Mouse (Mus musculus): ENCODE results near the gene Wdr44. TPM values are rescaled to one million over a fixed set of nuclear protein-coding genes. Genes with fewer than 3 reads are reported as not detected.
"Not testable (repeated sequence)": the region's sequence is repeated elsewhere in the genome, so short reads cannot be mapped to it uniquely, and the experiment has no call there.

Gene Wdr44
- 10 to 100 TPM in 1 of 2 experiments, 1 to 10 TPM in 1; 9.5 to 12.3 TPM for total RNA-seq (2021)
- long read RNA-seq, experiment 1, partial matches to known transcripts = 1 of 2 reads
- long read RNA-seq, experiment 1, other reads (novel, unspliced or antisense) = 1 of 2 reads
- long read RNA-seq, experiment 2, full-length matches to known transcripts = 3 of 5 reads
- long read RNA-seq, experiment 2, partial matches to known transcripts = 2 of 5 reads
- long read RNA-seq, experiment 2, other reads (novel, unspliced or antisense) = 0 of 5 reads

DNA sequence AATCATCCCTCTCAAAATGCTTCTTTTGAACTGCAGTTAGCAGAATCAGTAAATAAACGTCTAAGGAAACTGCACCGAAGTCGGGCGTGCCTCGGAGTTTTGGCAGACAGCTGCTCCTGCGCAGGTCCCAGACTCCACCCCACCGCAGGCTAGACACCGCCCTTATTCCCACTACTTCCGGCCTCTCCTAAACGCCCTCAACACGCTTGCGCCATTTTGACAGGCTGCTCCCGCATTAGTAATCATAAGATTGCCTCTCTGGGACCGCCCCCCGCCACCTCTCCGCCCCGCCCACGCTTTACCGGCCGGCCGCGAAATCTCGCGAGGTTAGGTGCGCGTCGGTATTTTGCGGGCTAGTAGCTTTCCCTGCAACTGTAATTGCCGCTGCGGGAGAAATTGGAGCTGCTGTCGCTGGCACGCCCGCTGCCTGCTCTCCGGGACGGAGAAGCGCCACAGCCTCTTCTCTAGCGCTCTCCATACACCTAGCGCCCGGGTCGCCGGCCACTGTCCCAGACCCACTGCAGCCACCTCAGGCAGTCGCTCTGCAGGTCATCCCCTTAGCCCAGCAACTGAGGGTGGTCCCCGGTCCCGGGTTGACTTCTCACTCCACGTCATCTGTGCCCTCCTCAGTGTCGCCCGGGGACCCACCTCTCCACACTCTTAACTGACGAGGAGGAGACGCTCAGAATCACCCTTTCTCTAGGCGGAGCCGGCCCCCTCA lies at the start of gene Wdr44:
Gene Wdr44, plus strand, starts transcription at position 330 of the 721 bp plus-strand sequence.
- DNase-seq (ENCODE audit: low spot score in 2 of 2) = peak; percentile 88 to 90

DNA sequence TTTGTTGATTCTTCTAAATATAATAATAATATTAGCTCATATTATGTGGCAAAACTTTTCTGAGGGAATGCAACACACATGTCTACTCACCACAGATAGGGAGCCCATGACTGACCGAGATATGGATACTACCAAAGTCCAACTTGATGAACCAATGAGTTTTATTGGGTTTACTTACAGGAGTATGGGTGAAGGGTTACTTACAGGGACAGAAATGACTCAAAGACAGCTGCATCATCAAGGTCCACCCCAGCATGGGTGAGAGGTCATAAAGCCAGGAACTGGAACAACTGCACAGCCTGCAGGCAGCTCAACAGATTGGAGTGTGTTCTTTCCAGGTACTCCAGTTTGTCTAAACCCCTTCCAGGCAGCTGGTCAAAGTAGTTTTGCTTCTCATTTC lies 44.5 kb upstream of the Wdr44 start:
- no peak for DNase-seq (ENCODE audit: low spot score in 2 of 2)

- DNase-seq (ENCODE audit: low spot score in 2 of 2) = no peak
These were observed 30.6 kb upstream of the Wdr44 start for GRCm38 (mm10) chrX:23662216-23662615.

- no peak for DNase-seq (ENCODE audit: low spot score in 2 of 2)
These were observed 19.7 kb upstream of the Wdr44 start for GRCm38 (mm10) chrX:23673193-23673592.

- no peak for DNase-seq (ENCODE audit: low spot score in 2 of 2)
These were observed 17.4 kb upstream of the Wdr44 start for GRCm38 (mm10) chrX:23675450-23675849.

- DNase-seq (ENCODE audit: low spot score in 2 of 2) = no peak
These were observed 16.3 kb upstream of the Wdr44 start for GRCm38 (mm10) chrX:23676583-23676982.

- DNase-seq (ENCODE audit: low spot score in 2 of 2) = no peak
These were observed 15.3 kb upstream of the Wdr44 start for GRCm38 (mm10) chrX:23677511-23677910.

- no peak for DNase-seq (ENCODE audit: low spot score in 2 of 2)
These were observed 522 bp upstream of the Wdr44 start for GRCm38 (mm10) chrX:23692336-23692721.

DNA sequence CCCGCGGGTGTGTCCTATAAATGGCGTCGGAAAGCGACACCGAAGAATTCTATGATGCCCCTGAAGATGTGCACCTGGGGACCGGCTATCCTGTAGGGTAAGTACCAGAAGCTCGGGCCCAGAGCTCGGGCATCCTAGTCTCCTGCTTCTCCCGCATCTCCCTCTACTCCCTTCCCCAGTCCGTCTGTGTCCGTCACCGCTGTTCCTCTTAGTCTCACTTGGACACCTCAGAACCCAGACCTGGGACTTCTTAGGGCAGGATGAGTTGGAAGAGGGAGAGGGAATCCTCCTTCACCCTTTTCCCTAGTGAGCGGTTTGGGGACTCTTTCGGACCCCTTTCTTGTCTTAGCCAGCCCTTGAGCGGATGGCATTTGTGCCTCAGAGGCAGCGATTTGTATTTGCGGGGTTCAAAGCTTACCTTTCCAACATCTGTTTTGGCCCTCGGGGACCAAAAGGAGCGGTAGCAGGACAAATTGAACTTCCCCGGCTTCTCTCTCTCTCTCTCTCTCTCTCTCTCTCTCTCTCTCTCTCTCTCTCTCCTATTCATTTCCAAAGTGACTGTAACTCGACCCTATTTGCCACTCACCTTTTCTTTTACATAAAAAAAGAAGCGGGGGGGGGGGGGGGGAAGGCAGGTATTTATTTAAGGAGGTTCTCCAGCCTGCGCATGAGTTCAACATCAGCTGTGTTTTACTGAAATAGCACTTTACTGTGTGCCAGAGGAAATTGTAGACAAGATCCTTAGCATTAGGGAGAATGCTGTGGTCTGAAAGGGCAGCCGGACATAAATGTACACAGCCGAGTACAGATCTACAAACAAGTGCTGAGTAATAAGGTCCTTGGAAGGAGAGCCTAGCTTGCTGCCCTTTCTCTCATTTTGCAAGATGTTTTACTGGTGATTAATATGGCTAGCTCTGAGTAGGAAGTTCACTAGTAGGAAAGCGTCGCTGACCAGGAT lies 871 bp downstream of the Wdr44 start:
- DNase-seq (ENCODE audit: low spot score in 2 of 2) = peak; percentile 7 to 32

- no peak for DNase-seq (ENCODE audit: low spot score in 2 of 2)
These were observed 1.7 kb downstream of the Wdr44 start for GRCm38 (mm10) chrX:23694588-23694987.

GRCm38 (mm10) chrX:23695109-23695508 lies 2.3 kb downstream of the Wdr44 start:
- DNase-seq (ENCODE audit: low spot score in 2 of 2) = no peak

DNA sequence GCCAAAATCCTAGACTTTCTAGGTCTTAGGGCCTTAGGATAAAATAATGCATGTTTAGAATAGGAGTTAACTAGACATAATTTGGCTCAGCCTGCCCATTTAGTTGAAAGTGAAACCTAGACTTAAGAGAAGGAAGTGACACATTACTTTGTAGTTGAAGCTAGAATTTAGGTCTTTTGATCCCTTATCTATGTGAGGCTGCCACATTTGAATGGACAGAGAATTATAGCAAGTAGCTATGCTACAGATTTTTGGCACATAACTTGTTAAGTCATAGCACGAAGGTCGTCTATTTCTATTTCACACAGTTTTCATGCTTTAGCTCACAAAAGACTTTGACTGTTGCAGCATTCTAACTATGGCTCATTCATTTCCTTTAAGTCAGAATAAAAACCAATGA lies 4.5 kb downstream of the Wdr44 start:
- no peak for DNase-seq (ENCODE audit: low spot score in 2 of 2)

DNA sequence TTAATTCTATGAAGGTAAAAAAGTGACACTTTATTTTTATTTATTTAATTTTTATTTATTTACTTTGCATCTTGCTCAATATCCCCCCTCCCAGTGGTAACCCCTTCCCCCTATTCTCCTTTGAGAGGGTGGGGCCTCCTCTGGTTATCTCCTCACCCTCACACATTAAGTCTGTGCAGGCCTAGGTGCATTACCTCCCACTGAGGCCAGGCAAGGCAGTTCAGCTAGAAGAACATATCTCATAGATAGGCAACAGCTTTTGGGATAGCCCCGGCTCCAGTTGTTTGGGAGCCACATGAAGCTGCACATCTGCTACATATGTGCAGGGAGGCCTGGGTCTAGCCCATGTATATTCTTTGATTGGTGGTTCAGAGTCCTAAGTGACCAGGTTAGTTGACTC lies 6.2 kb downstream of the Wdr44 start:
- no peak for DNase-seq (ENCODE audit: low spot score in 2 of 2)

GRCm38 (mm10) chrX:23717247-23717646 lies 24.4 kb downstream of the Wdr44 start:
- no peak for DNase-seq (ENCODE audit: low spot score in 2 of 2)

GRCm38 (mm10) chrX:23727463-23727862 lies 34.6 kb downstream of the Wdr44 start:
- DNase-seq (ENCODE audit: low spot score in 2 of 2) = no peak

DNA sequence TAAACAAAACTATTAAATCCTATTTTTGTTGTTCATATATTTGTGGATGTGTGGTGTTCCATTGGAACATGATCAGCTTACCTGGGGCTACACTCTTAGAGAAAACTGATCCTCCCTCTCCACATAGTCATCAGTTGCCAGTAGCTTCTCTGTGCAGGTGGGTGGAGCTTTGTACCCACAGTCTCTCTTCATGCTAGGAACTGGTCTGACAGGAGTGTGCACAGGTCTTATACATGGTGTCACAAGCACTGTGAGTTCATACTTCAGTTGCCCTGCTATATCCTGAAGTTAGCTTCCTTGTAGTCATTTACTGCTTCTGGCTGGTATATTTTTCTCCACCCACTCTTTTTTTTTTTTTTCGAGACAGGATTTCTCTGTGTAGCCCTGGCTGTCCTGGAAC lies 61.8 kb downstream of the Wdr44 start:
- DNase-seq (ENCODE audit: low spot score in 2 of 2) = no peak

- no peak for DNase-seq (ENCODE audit: low spot score in 2 of 2)
These were observed 75.0 kb downstream of the Wdr44 start for GRCm38 (mm10) chrX:23767849-23768248.

DNA sequence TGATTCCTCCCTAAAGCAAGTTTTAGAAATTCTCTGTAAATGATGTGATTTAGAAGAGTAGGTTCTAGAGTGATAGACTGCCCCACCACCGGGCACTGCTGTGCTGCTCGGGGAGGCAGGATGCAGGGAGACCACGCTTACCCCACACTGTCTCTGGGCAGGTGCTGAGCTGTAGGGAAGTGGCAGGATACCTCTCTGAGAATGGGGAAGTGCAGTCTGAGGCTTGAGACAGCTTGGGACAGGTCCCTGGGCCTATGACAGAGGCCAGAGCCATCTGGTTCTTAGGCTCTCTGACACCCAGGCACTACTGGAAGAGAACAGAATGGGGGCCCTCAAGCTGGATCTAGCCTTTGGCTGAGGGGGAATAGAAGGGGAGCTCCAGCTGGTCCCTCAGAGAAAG lies 114.3 kb downstream of the Wdr44 start:
- no peak for DNase-seq (ENCODE audit: low spot score in 2 of 2)

GRCm38 (mm10) chrX:23810365-23810764 lies 117.5 kb downstream of the Wdr44 start:
- no peak for DNase-seq (ENCODE audit: low spot score in 2 of 2)

DNA sequence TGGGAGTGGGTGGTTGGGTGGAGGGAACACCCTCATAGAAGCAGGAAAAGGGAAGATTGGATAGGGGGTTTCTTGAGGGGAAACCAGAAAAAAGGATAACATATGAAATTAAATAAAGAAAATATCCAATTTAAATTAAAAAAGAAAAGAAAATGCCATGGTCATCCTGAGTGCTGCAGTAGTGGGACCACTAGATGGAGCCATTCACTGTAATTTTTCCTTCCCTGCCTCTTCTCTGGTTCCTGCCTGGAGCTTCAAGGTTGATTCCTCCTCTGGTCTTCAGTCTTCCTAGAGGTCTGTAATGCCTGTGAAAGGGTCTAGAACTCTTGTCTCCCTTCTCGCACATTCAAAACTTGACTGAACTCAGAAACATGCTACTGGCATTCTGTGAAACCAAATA lies 120.4 kb downstream of the Wdr44 start:
- not testable (repeated sequence) for DNase-seq (ENCODE audit: low spot score in 2 of 2)

GRCm38 (mm10) chrX:23822885-23823284 lies 130.0 kb downstream of the Wdr44 start:
- DNase-seq (ENCODE audit: low spot score in 2 of 2) = not testable (repeated sequence)

Data from adrenal gland, adult 18-20 months (tissue).